Mouse (Mus musculus): ENCODE results near the gene Cntn5. TPM values are rescaled to one million over a fixed set of nuclear protein-coding genes. Genes with fewer than 3 reads are reported as not detected.
"Not testable (repeated sequence)": the region's sequence is repeated elsewhere in the genome, so short reads cannot be mapped to it uniquely, and the experiment has no call there.

Gene Cntn5
- polyA plus RNA-seq, 2 experiments from 2014 or later, result 0.08 TPM; not detected in 1

DNA sequence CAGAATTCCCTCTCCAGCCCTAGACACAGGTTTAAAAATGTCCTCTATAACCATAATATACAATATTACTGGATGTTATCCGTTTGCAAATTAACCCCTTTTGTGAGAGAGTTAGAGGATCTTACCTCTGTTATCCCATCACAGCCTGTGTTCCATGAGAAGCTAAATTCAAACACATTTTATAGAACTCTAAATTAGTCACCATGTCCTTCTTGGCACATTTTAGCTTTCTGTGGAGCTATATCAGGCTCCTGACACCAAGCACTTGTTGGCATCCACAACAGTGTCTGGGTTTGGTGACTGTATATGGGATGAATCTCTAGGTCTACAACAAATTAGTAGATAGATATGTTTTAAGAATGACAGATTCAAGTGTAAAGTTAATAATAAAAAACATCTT, 253.9 kb downstream of the Cntn5 start:
- ATAC-seq, result no peak

DNA sequence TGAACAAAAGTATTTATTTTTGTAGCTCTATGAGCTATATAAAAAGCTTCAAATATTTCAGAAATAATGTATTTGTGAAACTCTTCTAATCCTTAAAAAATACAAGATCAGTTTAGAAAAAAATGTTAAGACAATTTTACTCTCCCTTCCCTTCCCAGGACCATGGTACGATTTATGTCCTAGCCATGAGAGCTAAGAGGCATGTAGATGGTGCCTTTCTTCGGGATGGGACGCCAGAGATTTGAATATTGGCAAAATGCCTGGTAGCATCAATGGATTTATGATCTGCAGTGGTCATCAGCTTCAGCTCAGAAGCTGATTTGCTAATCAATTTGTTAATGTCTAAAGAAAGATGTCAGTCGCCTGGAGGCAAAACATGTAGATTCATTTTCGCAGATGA, 258.6 kb downstream of the Cntn5 start:
- ATAC-seq, result no peak

GRCm38 (mm10) chr9:10645045-10645830, 259.3 kb downstream of the Cntn5 start:
- no peak for ATAC-seq

DNA sequence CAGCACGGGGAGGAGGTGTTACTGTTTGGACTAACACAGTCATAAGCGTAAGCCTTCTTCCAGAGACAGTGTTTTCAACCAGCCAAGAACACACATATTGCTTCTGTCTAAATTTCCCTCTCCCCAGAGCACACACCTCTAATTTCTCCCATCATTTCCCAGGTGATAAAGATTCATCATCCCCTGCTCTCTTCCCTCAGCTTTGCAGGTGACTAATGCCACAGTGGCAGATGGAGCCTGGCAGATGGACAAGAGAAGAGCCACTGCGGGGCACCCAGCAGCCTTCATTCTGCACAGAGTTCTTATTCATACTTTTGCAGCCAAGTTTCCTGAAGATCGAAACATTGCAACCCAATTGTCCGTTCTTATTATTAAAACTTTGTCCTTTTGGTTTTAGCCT, 286.5 kb downstream of the Cntn5 start:
- no peak for ATAC-seq

DNA sequence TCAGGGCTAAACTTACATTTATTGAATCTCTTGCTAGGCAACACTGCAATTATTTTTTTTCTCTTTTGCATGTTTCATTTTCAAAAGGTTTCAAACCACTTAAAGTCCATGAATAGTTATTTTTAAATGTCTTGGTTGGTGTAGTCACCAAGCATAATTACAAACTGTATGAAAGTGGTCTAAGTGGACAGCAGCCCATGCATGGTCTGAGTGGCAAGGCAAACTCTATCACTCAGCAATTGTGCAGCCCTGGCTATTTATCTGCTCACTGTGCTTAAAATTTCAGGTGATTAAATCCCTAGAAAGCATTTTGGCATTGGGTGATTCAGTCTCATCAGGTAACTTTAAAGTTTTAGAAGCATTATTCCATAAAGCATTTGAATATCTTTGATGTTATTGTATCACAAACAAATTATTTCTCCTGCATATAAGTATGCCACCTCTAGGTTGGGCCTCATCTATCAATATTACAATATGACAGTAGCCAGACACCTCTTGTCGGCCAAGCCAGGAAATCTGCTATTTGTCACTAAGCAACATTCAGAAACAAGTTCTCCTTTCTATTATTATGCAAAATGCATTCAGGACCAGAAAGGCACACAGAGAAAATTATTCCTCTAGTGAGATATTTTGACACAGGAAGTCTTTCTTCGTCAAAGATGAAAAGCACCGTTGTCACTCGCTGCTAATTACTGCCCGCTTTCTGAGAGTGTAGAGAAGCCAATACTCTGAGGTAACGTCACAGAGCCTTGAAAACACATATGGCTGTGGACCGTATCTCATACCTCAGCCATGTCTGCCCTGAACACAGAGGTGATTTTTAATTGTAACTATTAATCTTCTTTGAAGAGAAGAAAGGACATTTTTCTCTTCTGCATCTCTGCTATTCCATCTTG, 329.0 kb downstream of the Cntn5 start:
- no peak for ATAC-seq

- ATAC-seq, result no peak
Measured at GRCm38 (mm10) chr9:10569830-10570229, 334.7 kb downstream of the Cntn5 start.

GRCm38 (mm10) chr9:10540877-10541276, 363.7 kb downstream of the Cntn5 start:
- ATAC-seq, result not testable (repeated sequence)

DNA sequence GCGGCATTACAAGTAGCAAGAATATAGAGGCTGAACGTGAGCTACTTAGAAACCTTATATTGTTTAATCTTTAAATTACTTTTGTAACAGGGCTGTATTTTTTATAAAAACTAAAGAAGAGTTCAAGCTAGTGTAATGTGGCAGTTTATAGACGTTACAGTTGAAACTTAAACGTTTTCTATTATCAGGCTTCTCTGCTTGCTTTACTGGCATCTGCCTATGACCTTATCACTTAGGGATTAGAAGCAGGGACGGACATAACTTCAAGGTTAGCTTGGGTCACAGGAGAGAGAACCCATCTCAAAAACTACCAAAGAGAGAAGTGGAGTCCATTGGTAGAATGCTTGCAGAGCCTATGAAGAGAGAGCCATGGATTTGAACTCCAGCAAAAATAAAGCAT, 372.3 kb downstream of the Cntn5 start:
- ATAC-seq, result no peak

DNA sequence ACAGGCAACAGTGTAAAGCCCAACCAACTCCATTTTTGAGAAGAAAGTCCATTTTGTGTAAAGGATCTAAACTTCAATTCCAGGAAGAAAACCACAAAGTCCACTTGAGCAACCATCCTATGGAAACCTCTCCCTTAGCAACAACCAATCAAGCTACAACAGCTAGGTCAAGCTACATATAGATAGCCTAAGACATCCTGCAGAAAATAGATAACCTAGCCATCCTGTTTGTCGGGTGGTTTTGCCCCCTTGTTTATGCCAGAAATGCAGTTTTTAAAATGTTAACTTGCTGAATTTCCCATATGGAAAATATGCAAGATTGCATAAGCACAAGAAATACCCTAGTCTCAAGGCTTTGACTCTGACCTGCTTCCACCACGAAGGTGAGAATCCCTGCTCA, 373.5 kb downstream of the Cntn5 start:
- ATAC-seq, result no peak

- ATAC-seq, result no peak
Measured at GRCm38 (mm10) chr9:10529528-10529927, 375.0 kb downstream of the Cntn5 start.

DNA sequence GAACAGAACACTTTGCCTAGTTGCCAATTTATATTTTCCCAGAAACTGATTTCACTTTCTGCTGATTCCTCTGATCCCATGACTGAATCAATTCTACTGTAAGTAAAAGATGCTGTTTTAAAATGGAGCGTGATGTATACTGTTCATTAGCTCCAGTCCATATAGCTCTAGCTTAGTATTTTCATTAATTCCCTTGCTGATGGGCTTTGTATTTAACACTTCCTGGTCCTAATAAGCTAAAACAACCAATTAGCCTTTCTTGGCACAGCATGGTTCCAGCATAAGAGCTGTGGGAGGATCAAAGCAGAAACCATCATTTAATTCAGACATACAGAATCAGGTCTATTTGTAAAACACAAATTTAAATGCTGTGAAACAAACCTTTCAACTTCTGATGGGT, 375.5 kb downstream of the Cntn5 start:
- no peak for ATAC-seq

DNA sequence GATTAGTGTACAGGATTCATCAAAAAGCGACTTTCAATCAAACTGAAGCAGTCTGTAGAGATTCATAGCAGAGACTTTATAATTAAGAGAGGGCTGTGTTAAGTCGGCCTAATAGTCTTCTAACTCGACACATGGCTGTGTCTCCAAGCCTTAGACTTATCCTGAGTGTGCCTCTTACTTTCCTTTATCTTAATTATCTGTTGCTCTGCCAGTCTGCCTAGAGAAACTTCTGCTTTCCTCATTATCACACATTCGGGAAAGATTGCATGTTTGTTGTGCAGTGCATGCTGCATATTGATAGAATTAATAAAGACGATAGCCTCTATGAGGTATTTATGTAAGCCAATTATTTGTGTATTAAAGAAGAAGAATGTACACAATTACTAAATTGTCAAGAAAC, 375.9 kb downstream of the Cntn5 start:
- ATAC-seq, result no peak

DNA sequence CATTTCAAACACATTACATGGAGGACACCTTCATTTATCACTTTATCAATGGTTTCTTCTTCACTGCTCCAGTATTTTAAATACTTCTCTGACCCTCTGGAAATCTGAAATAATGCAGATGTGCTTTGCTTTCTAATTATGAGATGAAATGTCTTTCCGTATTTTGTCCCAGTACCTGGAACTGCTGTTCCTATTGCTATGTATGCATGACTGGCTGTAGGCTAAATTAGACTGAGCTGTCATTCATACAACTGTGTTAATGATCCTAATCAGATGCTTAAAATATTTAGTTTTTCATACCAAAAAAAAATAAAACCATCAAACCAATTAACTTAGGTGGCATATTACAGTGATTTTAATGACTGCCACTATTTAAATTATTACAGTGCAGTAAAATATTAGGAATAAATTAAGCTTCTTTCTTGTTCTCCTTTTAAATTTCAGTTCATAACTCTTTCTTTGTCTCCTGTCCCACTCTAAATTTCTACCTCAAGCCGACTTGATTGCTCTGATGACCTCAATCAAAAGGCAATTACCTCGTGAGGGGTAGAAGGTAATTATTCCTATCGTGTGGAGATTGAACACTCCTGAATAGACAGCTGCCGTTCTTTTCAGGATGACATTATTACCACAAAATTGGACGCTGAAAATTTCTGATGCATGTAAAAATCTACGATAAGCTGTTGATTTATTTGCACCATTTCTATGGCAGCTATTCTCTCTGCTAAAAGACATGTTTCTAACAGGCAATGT, 378.5 kb downstream of the Cntn5 start:
- ATAC-seq, result no peak

- ATAC-seq, result no peak
Measured at GRCm38 (mm10) chr9:10522604-10523003, 382.0 kb downstream of the Cntn5 start.

DNA sequence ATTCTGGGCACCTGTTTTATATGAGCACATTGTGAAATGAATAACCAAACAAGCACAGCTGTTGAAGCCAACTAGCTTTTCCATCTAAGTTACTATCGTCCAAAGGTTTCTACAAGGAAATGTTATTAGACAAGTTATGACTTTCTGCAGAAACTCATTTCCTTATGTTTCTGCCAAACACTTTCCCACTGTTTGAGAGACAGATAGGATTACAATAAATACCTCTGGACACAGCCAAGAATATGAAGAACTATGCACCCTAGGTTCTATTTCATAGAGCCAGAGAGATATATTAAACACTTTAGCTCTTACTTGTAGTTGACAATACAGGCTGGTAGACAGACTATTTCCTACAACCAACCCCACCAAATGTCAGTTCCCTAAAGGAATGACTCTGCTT, 383.5 kb downstream of the Cntn5 start:
- no peak for ATAC-seq

GRCm38 (mm10) chr9:10492243-10492642, 412.3 kb downstream of the Cntn5 start:
- no peak for ATAC-seq

- no peak for ATAC-seq
Measured at GRCm38 (mm10) chr9:10471484-10472125, 433.0 kb downstream of the Cntn5 start.

DNA sequence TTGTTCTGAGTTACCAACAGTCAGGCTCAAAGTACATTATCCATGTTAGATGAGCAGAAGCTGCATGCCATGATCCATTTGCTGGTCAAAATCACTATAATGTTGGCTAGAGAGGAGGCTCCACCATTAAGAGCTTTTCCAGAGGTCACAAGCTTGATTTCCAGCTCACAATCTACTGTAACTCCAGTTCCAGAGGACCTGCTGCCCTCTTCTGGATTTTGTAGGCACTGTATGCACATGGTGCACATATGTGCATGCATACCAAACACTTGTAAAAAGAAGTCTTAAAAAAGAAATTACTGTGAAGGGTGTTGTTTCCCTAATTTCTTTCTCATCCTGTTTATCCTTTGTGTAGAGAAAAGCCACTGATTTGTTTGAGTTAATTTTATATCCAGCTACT, 439.8 kb downstream of the Cntn5 start:
- no peak for ATAC-seq

GRCm38 (mm10) chr9:10457900-10458299, 446.7 kb downstream of the Cntn5 start:
- ATAC-seq, result no peak

- no peak for ATAC-seq
Measured at GRCm38 (mm10) chr9:10448987-10449563, 455.5 kb downstream of the Cntn5 start.

GRCm38 (mm10) chr9:10447220-10447837, 457.2 kb downstream of the Cntn5 start:
- no peak for ATAC-seq

DNA sequence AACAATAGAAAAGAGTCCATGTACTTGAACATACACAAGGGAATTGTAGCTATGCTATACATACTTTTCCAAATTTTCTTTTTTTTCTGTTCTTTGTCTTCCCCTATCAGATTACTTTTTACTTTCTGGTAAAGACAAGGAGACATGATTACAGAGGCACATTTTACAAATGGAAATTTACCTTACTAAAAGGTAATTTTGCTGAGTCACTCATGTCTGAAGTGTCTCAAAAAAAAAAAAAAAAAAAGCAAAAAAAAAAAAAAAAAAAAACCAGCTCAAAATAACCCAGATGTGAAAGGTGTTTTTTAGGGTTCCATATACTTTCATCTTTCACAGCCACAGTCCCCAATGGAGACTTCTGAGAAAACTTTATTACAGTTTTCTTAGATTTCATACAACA, 492.5 kb downstream of the Cntn5 start:
- ATAC-seq, result no peak

All from activated CD4-positive, CD25-positive, alpha-beta regulatory T cell, adult 4 months (primary cell).